Mouse (Mus musculus): Measurements from ENCODE around the gene Dars.

- no peak for TF ChIP-seq CTCF (IDR thresholded peaks at IDR 0.05; ENCODE audit: low read depth)
- no peak for TF ChIP-seq EP300 (optimal IDR thresholded peaks at IDR 0.05)
Measured at GRCm38 (mm10) chr1:128358276-128358675, 58.9 kb downstream of the Dars start.

Data from stomach, postnatal 0 days (tissue).